Mouse (Mus musculus): Measurements from ENCODE around the gene Rad23a. TPM values are rescaled to one million over a fixed set of nuclear protein-coding genes. Genes with fewer than 3 reads are reported as not detected.

Gene Rad23a
- polyA plus RNA-seq, 1 experiment: 707 TPM

DNA sequence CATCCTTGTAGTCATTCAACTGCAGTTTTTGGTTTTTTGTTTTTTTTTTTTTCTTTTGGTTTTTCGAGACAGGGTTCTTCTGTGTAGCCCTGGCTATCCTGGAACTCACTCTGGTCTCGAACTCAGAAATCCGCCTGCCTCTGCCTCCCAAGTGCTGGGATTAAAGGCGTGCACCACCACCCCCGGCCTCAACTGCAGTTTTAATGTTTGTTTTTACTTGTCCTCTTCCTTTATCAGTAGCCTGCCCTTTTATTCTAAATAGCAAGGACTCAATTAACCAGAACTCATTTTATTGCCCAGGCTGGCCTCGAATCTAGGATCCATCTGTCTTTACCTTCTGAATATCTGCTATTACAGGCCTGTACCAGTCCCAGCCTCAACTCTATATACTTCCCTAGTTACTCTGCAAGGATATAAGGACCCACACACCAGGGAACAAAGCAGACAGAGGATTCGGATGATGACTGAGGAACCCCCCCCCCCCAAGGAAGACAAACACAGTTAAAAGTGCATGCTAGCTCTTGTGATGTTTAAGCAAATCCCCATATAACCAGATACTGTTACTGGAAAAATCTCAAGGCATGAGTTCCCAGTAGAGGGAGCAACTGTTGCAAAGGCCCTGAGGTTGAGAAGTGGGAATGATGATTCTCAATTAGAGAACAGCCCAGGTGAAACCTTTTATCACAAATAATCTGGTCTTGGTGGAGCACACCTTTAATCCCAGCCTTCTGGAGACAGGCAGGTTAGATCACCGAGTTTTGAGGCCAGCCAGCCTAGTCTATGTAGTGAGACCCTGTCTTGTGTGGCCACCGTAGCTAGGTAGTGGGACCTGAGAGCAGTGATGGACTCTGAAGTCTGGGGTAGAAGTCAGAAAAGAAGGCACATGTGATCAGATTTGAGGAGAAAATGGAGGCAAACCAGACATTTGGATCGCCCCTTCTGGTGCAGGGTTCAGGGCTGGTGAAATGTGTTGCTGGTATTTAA lies 7.4 kb downstream of the Rad23a start:
- no peak for TF ChIP-seq GATA1 (IDR thresholded peaks at IDR 0.05; ENCODE audit: low read length)

DNA sequence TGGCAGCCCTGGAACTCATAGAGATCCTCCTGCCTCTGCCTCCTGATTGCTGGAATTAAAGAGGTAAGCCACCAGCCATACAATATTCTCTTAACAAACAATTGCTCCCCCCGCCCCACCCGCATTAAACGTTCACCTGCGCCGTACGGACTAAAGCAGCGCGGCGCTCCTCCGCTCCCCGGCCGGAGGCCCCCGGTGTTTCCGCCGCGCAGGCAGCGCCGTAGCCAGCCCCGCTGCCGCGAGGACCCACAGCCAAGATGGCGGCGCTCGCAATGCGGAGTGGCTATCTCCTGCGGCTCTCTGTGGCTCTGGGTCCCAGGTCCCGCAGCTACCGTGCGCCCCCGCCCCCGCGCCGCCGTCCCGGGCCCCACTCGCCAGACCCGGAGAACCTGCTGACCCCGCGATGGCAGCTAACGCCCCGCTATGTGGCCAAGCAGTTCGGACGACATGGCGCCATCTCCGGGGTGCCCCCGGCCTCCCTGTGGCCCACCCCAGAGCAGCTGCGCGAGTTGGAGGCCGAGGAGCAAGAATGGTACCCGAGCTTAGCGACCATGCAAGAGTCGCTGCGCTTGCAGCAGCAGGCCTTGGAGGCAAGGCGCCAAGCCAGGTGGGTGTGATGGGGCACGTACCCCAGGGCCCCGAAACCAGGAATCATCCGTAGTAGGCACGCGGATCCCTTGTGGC lies 8.3 kb downstream of the Rad23a start:
- no peak for TF ChIP-seq GATA1 (IDR thresholded peaks at IDR 0.05; ENCODE audit: low read length)

DNA sequence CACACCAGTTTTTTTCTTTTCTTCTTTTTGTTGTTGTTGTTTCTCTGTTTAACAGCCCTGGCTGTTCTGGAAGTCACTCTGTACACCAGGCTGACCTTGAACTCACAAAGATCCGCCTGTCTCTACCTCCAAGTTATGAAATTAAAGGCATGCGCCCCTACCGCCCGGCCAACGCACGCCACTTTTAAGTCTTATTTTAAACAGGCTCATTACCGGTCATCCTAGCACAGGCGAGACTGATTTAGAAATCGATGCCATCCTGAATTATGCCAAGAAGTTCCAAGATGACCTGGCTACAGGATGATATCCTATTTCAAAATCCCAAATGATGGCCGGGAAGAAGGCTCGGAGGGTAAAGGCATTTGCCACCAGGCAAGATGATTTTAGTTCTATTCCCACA lies 9.0 kb downstream of the Rad23a start, which contains the start of gene Gadd45gip1:
Gene Gadd45gip1, plus strand, starts transcription at position 33 of the 400 bp plus-strand sequence.
- TF ChIP-seq GATA1 (IDR thresholded peaks at IDR 0.05; ENCODE audit: low read length): no peak

DNA sequence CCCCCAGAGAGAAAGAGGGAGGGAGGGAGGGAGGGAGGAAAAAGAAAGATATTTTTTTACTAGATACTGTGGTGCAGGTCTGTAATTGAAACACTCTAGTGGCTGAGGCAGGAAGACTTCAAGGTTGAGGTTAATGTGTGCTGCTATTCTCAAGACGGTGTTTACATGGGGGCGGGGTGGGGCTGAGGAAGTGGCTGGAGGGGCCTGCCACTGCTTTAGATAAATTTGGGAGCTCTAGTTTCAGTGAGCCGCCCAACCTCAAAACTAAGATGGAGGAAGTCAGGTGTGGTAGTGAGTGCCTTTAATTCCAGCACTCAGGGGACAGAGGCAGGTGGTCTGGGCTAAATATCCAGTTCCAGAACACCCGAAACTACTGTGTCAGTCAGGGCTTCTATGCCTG lies 14.8 kb downstream of the Rad23a start:
- no peak for TF ChIP-seq GATA1 (IDR thresholded peaks at IDR 0.05; ENCODE audit: low read length)

DNA sequence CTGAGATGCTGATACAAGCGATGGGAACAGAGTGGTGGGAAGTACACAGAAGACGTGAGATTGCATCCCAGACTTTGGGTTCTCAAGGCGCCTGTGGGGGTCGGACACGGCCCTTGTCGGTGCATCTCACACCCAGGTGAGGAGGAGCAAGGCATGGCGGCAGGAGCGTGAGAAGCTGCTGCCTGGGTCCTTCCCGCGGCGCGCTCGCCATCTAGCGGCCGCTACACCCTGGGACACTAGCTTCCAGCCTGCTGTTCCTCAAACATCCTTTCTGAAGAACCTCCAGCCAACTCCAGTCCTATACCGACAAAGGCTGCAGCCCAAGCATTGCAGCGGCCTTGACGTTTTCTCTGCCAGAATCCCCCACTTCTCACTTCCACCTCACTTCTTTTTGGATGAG lies 16.8 kb downstream of the Rad23a start:
- no peak for TF ChIP-seq GATA1 (IDR thresholded peaks at IDR 0.05; ENCODE audit: low read length)

DNA sequence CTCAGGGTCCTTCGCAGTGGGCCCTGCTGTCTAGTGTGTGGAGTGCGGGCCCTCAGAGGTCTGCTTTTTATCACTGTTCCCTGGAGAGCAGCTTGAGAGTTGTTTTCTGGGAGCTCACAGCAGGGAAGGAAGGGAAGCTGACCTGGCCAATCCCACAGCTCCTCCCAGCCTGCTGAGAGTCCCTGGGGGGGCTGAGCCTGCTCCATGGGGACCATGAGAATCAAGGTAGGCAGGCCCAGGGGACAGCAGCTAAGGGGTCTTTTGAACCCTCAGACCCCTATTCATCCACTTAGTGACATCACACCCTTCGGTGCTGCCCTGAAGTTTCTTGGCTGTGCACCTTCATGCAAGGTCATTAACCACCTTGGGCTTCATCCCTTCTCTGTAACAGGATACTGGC lies 17.7 kb downstream of the Rad23a start, which contains the start of gene Dand5:
Gene Dand5, minus strand, starts transcription at position 101 of the 400 bp plus-strand sequence.
- TF ChIP-seq GATA1 (IDR thresholded peaks at IDR 0.05; ENCODE audit: low read length): no peak

DNA sequence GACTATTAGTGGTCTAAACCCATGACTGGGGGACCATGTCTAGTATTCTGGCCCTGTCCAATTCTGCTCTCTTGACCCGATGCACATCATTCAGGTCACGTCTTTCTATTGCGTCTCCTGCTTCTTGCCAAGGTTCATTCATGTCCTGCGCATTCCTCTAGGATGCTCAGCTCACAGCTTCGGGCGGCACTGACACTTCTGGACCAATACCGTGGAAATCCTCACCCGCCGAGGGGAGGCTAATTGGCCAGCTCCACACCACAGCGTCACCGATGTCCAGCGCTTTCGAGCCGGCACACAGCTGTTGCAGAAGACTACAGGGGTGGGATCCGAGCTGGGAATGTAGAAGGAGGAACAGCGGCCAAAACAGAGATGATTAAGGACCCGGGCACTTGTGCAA lies 24.3 kb downstream of the Rad23a start:
- no peak for TF ChIP-seq GATA1 (IDR thresholded peaks at IDR 0.05; ENCODE audit: low read length)

DNA sequence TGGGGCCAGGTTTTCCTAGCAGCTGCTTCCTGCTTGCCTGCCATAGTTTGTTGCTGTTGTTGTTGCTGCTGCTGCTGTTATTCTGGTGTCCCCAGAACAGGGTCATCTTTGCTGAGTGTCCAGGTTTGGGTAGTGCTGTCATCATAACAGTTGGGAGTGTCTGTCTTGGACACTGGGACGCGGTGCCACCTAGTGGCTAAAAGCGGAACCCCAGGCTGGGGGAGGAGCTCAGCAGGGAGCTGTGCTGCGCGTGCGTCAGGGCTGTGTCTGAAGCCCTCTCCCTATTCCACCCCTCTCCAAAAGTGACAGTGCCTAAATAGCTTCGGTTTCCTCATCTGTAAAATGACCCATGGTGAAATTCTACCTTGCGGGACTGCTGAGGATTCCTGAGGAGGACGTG lies 24.9 kb downstream of the Rad23a start:
- no peak for TF ChIP-seq GATA1 (IDR thresholded peaks at IDR 0.05; ENCODE audit: low read length)

DNA sequence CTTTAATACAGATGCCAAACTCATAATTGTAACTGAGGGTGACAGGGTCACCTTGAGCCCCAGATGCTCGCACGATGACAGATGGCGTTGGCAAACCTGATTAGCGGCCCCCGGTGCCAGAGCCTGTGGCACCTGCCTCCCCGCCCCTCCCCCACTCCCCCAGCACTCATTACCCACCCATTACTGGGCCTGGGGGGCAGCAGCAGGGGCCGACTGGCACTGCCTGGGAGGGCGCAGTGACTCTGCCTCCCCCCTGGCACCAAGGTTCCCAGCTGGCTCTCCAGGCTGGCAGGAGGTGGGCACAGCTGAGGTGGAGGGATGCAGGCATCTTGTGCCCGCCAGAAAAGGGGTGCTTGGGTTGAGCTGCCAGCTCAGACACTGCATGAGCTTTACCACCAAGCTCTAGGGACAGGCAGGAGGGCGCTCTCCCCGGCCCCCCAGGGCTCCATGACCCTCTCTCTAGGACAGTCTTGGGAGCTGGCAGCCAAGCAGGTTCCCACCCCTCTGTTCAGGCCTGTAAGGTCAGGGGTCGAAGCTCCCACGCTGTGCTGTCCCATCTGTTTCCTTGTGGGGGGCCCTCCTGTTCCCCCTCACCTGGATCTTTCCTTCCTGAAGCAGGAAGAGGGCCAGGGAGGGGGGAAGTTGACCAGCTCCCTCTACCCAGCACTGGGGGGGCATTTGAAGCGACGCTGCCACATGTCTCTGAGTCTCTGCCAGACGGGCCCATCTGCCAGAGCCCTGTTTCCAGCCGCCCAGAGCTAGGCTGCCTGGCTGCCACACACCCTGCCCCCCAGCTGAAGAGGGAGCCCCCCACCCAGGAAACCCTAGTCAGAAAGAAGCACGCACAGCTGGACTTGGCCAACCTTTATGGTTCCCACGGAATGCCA lies 25.7 kb downstream of the Rad23a start:
- TF ChIP-seq GATA1 (IDR thresholded peaks at IDR 0.05; ENCODE audit: low read length): no peak

DNA sequence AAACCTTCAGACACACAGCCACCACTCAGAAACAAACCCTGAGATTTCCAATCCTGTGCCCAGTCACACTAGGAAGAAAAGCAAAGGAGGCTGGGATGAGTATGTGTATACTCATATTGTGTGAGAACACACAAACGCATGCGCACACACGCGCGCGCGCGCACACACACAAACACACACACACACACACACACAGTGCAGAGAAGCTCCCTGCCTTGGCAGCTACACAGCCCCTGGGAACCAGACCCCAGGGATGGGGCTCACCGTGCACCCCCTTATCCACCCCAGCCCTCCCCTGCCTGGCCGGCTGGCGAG lies 26.3 kb downstream of the Rad23a start:
- no peak for TF ChIP-seq GATA1 (IDR thresholded peaks at IDR 0.05; ENCODE audit: low read length)

DNA sequence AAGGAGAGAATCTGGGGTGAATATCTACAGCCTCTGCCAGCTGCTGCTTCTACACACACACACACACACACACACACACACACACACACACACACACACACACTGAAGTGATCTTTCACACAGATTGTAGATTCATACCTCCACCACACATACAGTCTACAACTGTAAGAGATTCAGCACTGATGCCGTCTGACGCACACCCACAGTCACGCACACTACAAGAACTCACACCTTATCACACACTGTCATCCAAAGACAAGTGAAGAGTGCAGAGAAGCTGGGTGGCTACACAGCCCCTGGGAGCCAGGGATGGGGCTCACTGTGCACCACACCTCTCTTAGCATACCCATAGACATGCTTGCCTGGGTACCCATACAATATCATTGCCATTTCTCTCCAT lies 26.6 kb downstream of the Rad23a start:
- no peak for TF ChIP-seq GATA1 (IDR thresholded peaks at IDR 0.05; ENCODE audit: low read length)

DNA sequence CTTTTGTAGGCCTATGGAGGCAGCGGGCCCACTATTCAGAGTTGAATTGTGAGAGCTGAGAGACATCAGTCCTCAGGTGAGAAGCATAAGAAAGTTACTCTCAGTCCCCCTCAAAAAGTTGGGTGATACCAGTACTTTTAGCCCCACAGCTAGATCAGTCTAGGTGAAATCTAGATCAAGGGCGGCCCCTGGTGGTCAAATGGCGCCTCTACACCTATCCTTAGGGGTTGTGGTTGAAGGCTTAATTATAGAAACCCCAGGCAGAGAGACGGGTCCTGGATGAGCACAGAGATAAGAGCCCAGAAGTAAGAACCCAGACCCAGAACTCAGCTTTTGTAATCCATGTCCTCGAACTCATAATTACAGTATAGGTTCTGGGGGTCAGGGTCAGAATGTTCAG lies 27.4 kb downstream of the Rad23a start:
- TF ChIP-seq GATA1 (IDR thresholded peaks at IDR 0.05; ENCODE audit: low read length): no peak

DNA sequence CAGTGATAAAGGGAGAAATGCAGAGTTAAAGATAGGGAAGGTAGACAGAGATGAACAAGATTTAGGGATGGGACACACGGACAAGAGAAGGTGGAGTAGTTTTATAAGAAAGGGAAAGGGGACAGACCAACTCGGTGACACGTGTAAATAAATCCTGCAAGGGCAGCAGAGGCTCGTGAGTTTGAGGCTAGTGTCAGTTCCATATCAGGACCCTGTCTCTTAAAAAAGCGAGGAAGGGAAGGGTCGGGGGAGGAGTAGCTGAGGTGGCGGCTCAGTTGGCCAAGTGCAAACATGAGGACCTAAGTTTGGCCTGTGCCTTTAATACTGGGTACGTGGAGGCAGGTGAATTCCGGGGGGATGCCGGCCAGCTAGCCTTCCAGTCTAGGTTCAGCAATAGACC lies 29.2 kb downstream of the Rad23a start:
- TF ChIP-seq GATA1 (IDR thresholded peaks at IDR 0.05; ENCODE audit: low read length): no peak

DNA sequence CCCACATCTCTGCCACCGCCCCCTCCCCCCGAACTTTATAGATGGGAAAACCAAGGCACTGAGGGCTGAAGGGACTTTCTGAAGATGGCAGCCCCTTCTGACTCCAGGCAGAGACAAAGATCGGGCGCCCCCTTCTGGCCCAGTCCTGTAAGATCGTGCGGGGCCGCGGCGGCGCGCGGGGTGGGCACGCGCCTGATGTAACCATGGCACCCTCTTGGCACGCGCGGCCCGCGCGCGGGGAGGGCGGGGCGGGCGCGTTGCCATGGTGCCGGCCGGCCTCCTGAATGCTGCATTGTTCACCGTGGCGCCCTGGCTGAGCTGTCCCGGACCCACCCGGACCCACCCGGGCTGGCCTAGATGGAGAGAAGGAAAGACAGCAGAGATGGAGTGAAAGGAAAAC lies 29.6 kb downstream of the Rad23a start:
- TF ChIP-seq GATA1 (IDR thresholded peaks at IDR 0.05; ENCODE audit: low read length): no peak

DNA sequence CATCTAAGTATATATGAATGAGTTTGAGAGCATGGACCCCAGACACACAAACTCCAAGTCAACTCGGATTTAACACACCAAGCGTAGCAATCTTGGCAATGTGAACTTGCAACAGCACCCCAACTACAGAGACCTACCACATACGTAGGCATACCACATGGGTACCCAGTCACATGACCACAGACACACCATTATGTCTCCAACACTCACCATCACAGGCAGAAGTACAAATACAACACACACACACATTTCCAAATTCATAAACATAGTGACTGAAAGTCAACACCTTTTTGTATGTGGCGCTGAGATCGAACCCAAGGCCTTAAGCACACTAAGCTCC lies 30.6 kb downstream of the Rad23a start:
- TF ChIP-seq GATA1 (IDR thresholded peaks at IDR 0.05; ENCODE audit: low read length): no peak
